Mouse (Mus musculus): ENCODE results near the gene Clec12b. TPM values are rescaled to one million over a fixed set of nuclear protein-coding genes. Genes with fewer than 3 reads are reported as not detected.
"Not testable (repeated sequence)": the region's sequence is repeated elsewhere in the genome, so short reads cannot be mapped to it uniquely, and the experiment has no call there.

Clec12b gene
- polyA plus RNA-seq, 1 experiment: 0.06 TPM

GRCm38 (mm10) chr6:129349524-129350352, 35.9 kb downstream of the Clec12b start:
- Histone ChIP-seq H3K27ac (ENCODE audit: insufficient read depth, low read length) (no peak overlapping the region), H3K4me3 (ENCODE audit: insufficient read depth, low read length) (no peak overlapping the region), H3K4me1 (ENCODE audit: control insufficient read depth, insufficient read depth, low read length) (no peaks in the 10 kb centered on the region)
- no peak for TF ChIP-seq POLR2A (IDR thresholded peaks at IDR 0.05; ENCODE audit: extremely low read depth, insufficient read depth, low read length)
- TF ChIP-seq CTCF (IDR thresholded peaks at IDR 0.05; ENCODE audit: extremely low read depth, insufficient read depth, low read length): no peak

GRCm38 (mm10) chr6:129344408-129344807, 41.3 kb downstream of the Clec12b start:
- H3K27ac ChIP-seq (ENCODE audit: insufficient read depth, low read length): no peak overlapping the region
- no peak overlapping the region for H3K4me3 ChIP-seq (ENCODE audit: insufficient read depth, low read length)
- no peaks in the 10 kb centered on the region for H3K4me1 ChIP-seq (ENCODE audit: control insufficient read depth, insufficient read depth, low read length)
- no peak for TF ChIP-seq CTCF (IDR thresholded peaks at IDR 0.05; ENCODE audit: extremely low read depth, insufficient read depth, low read length)
- TF ChIP-seq POLR2A (IDR thresholded peaks at IDR 0.05; ENCODE audit: extremely low read depth, insufficient read depth, low read length): no peak

- H3K4me3 ChIP-seq (ENCODE audit: insufficient read depth, low read length); H3K27ac ChIP-seq (ENCODE audit: insufficient read depth, low read length); H3K4me1 ChIP-seq (ENCODE audit: control insufficient read depth, insufficient read depth, low read length): not testable (repeated sequence)
These were observed 43.3 kb downstream of the Clec12b start, which contains the start of gene Clec12a for GRCm38 (mm10) chr6:129342391-129342790. Gene Clec12a (plus strand): TSS chr6:129342691.

GRCm38 (mm10) chr6:129337751-129338150, 47.9 kb downstream of the Clec12b start:
- Histone ChIP-seq H3K27ac (ENCODE audit: insufficient read depth, low read length) (no peak overlapping the region), H3K4me3 (ENCODE audit: insufficient read depth, low read length) (no peak overlapping the region), H3K4me1 (ENCODE audit: control insufficient read depth, insufficient read depth, low read length) (no peaks in the 10 kb centered on the region)
- TF ChIP-seq POLR2A (IDR thresholded peaks at IDR 0.05; ENCODE audit: extremely low read depth, insufficient read depth, low read length): no peak

GRCm38 (mm10) chr6:129333674-129334078, 52.0 kb downstream of the Clec12b start:
- peak; percentile 71 for TF ChIP-seq CTCF (IDR thresholded peaks at IDR 0.05; ENCODE audit: extremely low read depth, insufficient read depth, low read length)
- TF ChIP-seq POLR2A (IDR thresholded peaks at IDR 0.05; ENCODE audit: extremely low read depth, insufficient read depth, low read length): no peak
- no peak overlapping the region for H3K27ac ChIP-seq (ENCODE audit: insufficient read depth, low read length)

GRCm38 (mm10) chr6:129331610-129332009, 54.1 kb downstream of the Clec12b start, which contains the start of gene 4922502D21Rik:
Gene 4922502D21Rik (minus strand): TSS chr6:129331796.
- H3K4me1 ChIP-seq (ENCODE audit: control insufficient read depth, insufficient read depth, low read length): no peaks in the 10 kb centered on the region; the same call in 1 of the 2 replicates
- H3K27ac ChIP-seq (ENCODE audit: insufficient read depth, low read length): no peak within 1 kb of the TSS
- TF ChIP-seq CTCF (IDR thresholded peaks at IDR 0.05; ENCODE audit: extremely low read depth, insufficient read depth, low read length): no peak
- TF ChIP-seq POLR2A (IDR thresholded peaks at IDR 0.05; ENCODE audit: extremely low read depth, insufficient read depth, low read length): no peak
- H3K4me3 ChIP-seq (ENCODE audit: insufficient read depth, low read length): no peak within 1 kb of the TSS

More at GRCm38 (mm10) chr6:129333674-129334078, 52.0 kb downstream of the Clec12b start:
- no peak overlapping the region for H3K4me3 ChIP-seq (ENCODE audit: insufficient read depth, low read length)
- H3K4me1 ChIP-seq (ENCODE audit: control insufficient read depth, insufficient read depth, low read length): no peaks in the 10 kb centered on the region

GRCm38 (mm10) chr6:129326568-129327150, 59.0 kb downstream of the Clec12b start:
- no peaks in the 10 kb centered on the region; the same call in 1 of the 2 replicates for H3K4me1 ChIP-seq (ENCODE audit: control insufficient read depth, insufficient read depth, low read length)
- H3K27ac ChIP-seq (ENCODE audit: insufficient read depth, low read length): no peak overlapping the region
- TF ChIP-seq POLR2A (IDR thresholded peaks at IDR 0.05; ENCODE audit: extremely low read depth, insufficient read depth, low read length): no peak
- TF ChIP-seq CTCF (IDR thresholded peaks at IDR 0.05; ENCODE audit: extremely low read depth, insufficient read depth, low read length): no peak
- H3K4me3 ChIP-seq (ENCODE audit: insufficient read depth, low read length): no peak overlapping the region

GRCm38 (mm10) chr6:129326016-129326415, 59.7 kb downstream of the Clec12b start:
- TF ChIP-seq POLR2A (IDR thresholded peaks at IDR 0.05; ENCODE audit: extremely low read depth, insufficient read depth, low read length) (no peak), CTCF (IDR thresholded peaks at IDR 0.05; ENCODE audit: extremely low read depth, insufficient read depth, low read length) (no peak)
- Histone ChIP-seq H3K27ac (ENCODE audit: insufficient read depth, low read length) (no peak overlapping the region), H3K4me1 (ENCODE audit: control insufficient read depth, insufficient read depth, low read length) (no peaks in the 10 kb centered on the region; the same call in 1 of the 2 replicates), H3K4me3 (ENCODE audit: insufficient read depth, low read length) (no peak overlapping the region)

Other genes with a start within 250 kb of the Clec12b start
- 15.6 and 16.0 TPM in 2 replicates for gene Clec2d, start 205.3 kb downstream of the Clec12b start, polyA plus RNA-seq (2012; rRNA removed)
- not detected in 2 replicates for gene Cd69, start 110.4 kb downstream of the Clec12b start, polyA plus RNA-seq (2012; rRNA removed)
- gene 4922502D21Rik, start 54.1 kb downstream of the Clec12b start, polyA plus RNA-seq (2012; rRNA removed): not detected in 2 replicates
- 0.23 and 0.63 TPM in 2 replicates for gene Clec12a, start 43.2 kb downstream of the Clec12b start, polyA plus RNA-seq (2012; rRNA removed)
- 0.10 TPM in 1 of 2 replicates, not detected in the other for gene Clec1b, start 11.4 kb upstream of the Clec12b start, polyA plus RNA-seq (2012; rRNA removed)
- gene Clec9a, start 23.0 kb upstream of the Clec12b start, polyA plus RNA-seq (2012; rRNA removed): not detected in 2 replicates
- 0.47 and 0.73 TPM in 2 replicates for gene Clec1a, start 66.1 kb upstream of the Clec12b start, polyA plus RNA-seq (2012; rRNA removed)
- gene Olr1, start 121.3 kb upstream of the Clec12b start, polyA plus RNA-seq (2012; rRNA removed): not detected in 2 replicates
- gene Tmem52b, start 126.7 kb upstream of the Clec12b start, polyA plus RNA-seq (2012; rRNA removed): not detected in 2 replicates
- gene Gabarapl1, start 147.3 kb upstream of the Clec12b start, polyA plus RNA-seq (2012; rRNA removed): 580 and 605 TPM in 2 replicates
- 0.08 and 0.13 TPM in 2 replicates for gene Klre1, start 192.0 kb upstream of the Clec12b start, polyA plus RNA-seq (2012; rRNA removed)
- 0.30 TPM in 1 of 2 replicates, not detected in the other for gene Klrd1, start 205.9 kb upstream of the Clec12b start, polyA plus RNA-seq (2012; rRNA removed)
- gene Klrk1, start 238.0 kb upstream of the Clec12b start, polyA plus RNA-seq (2012; rRNA removed): 0.04 and 0.08 TPM in 2 replicates

Measured in cortical plate, adult 2 months (tissue).